Mouse (Mus musculus): ENCODE data around the gene Prkcd.

DNA sequence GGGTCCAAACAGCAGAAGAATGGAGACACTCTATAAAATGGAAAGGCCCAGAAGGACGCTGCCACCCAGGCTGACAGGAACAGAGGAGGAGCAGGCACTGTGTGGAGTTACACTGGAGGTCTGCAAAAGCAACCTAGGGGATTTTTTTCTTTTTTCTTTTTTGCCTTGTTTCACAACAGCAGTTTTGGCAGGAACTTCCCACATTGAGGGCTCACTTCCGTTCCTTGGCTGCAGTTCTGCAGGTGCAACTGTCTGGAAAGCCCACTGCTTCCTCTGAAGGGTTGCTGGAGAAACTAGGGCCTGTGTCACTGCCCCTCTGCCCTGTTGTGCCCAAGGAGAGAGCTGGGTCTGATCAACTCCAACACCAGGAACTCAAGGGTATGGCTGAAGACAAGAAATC is 15.7 kb upstream of the Prkcd start:
- TF ChIP-seq CTCF (IDR thresholded peaks at IDR 0.05; ENCODE audit: low read depth) (no peak), EP300 (IDR thresholded peaks at IDR 0.05; ENCODE audit: low read depth) (no peak)

Measured in heart, postnatal 0 days (tissue).